27 mouse cellular contexts compared by ENCODE assay signal in the genomic region with DNA sequence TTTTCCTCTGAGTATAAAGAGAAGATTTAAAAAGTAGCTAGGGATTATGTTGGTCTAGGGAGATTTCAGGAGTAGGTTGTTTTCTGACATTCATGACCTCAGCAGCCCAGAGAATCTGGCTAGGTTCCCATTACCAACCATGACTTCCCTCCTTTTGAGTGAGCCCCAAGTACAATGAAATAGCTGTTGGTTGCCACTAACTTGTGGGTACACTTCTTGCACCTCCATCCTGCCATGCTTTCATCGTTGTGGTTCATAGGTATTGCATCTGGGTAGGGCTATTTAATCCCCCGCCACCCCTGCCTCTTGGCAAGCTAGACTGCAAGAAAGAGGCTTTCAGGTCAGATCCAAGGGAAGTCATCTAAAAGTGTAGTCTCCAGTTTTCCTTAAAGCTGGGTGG.
DNase-seq lines count a peak whose midpoint lies in the region; ATAC-seq lines count a peak whose summit lies in the region.
"Had no signal": no experiment of that assay in that cellular context is flagged by ENCODE, and none has a peak within 500 bp of the region (broad histone marks: within the 10 kb centered on the region; RNA-seq: fewer than 3 reads in every experiment).

No protein-coding gene starts in this region.

- no peaks in the 10 kb centered on the region for H3K27me3 ChIP-seq in forebrain, embryonic 15.5 days
- H3K27me3 ChIP-seq in forebrain, embryonic 11.5 days (ENCODE audit: control insufficient read depth, insufficient read depth, low read length), result no peaks in the 10 kb centered on the region
- H3K27me3 ChIP-seq: embryonic facial prominence, embryonic 13.5 days; hindbrain, embryonic 13.5 days; intestine, embryonic 15.5 days had no signal

- WGBS in forebrain, embryonic 15.5 days, result 91% methylated on average over 2 of the region's 2 CpGs
- WGBS in forebrain, embryonic 11.5 days, result 97% methylated on average over 2 of the region's 2 CpGs

- DNase-seq in forebrain, embryonic 11.5 days (ENCODE audit: low spot score), result no peak
- no peak for DNase-seq in frontal cortex, postnatal 25 days (ENCODE audit: low spot score in 2 of 2)
- no peak for DNase-seq in kidney, postnatal 4 days
- DNase-seq: adrenal gland, adult 2 months; adrenal gland, postnatal 25 days; B cell, adult 2 months; cerebellum, adult 18-20 months; cerebellum, adult 9-11 months; cerebellum, postnatal 25 days; embryo, embryonic 11 days; gastrocnemius, postnatal 10 days; gastrocnemius, postnatal 36 days; heart, adult 11 months; kidney, adult 11 months had no signal

- ATAC-seq in forebrain, embryonic 15.5 days (replicated peaks), result no peak
- ATAC-seq in forebrain, embryonic 11.5 days (replicated peaks; ENCODE audit: low FRiP score), result no peak
- ATAC-seq in granulocyte monocyte progenitor cell, adult 5-6 weeks (replicated peaks; ENCODE audit: poor library complexity, severe bottlenecking), result peak; percentile 57
- ATAC-seq in megakaryocyte progenitor cell, adult 5-6 weeks (replicated peaks; ENCODE audit: poor library complexity), result peak; percentile 46; the same call in 1 of the 2 replicates
- ATAC-seq: forebrain, embryonic 14.5 days; hindbrain, embryonic 16.5 days; intestine, embryonic 15.5 days had no signal

- H3K4me2 ChIP-seq in forebrain, embryonic 15.5 days (replicated peaks), result no peak overlapping the region
- no peak overlapping the region for H3K4me2 ChIP-seq in forebrain, embryonic 11.5 days (ENCODE audit: low read depth, low read length, severe bottlenecking)
- H3K4me2 ChIP-seq: embryonic facial prominence, embryonic 13.5 days; heart, embryonic 11.5 days; hindbrain, embryonic 13.5 days; intestine, embryonic 15.5 days had no signal

- no peaks in the 10 kb centered on the region for H3K36me3 ChIP-seq in forebrain, embryonic 15.5 days
- H3K36me3 ChIP-seq in forebrain, embryonic 11.5 days (ENCODE audit: control insufficient read depth, insufficient read depth, low read length), result no peaks in the 10 kb centered on the region
- H3K36me3 ChIP-seq: embryonic facial prominence, embryonic 10.5 days; embryonic facial prominence, embryonic 13.5 days; forebrain, embryonic 10.5 days; hindbrain, embryonic 10.5 days; hindbrain, embryonic 13.5 days; intestine, embryonic 15.5 days had no signal

- no peak overlapping the region for H3K4me3 ChIP-seq in forebrain, embryonic 15.5 days
- H3K4me3 ChIP-seq in forebrain, embryonic 11.5 days (ENCODE audit: low read depth, low read length), result no peak overlapping the region
- H3K4me3 ChIP-seq: embryonic facial prominence, embryonic 10.5 days; embryonic facial prominence, embryonic 13.5 days; erythroblast, embryonic 14.5 days; forebrain, embryonic 10.5 days; hindbrain, embryonic 10.5 days; hindbrain, embryonic 13.5 days; intestine, embryonic 15.5 days had no signal

- H3K4me1 ChIP-seq in forebrain, embryonic 15.5 days, result peaks cover 30% of the 10 kb centered on the region
- peaks cover 6% of the 10 kb centered on the region for H3K4me1 ChIP-seq in forebrain, embryonic 11.5 days (replicated peaks; ENCODE audit: control insufficient read depth, insufficient read depth, low read length)
- H3K4me1 ChIP-seq: embryonic facial prominence, embryonic 10.5 days; embryonic facial prominence, embryonic 13.5 days; intestine, embryonic 15.5 days had no signal

- H3K27ac ChIP-seq in forebrain, embryonic 15.5 days (replicated peaks), result peak overlapping the region; percentile 94
- no peak overlapping the region for H3K27ac ChIP-seq in forebrain, embryonic 11.5 days (ENCODE audit: low read depth, low read length)
- H3K27ac ChIP-seq: embryonic facial prominence, embryonic 10.5 days; embryonic facial prominence, embryonic 13.5 days; forebrain, embryonic 10.5 days; hindbrain, embryonic 10.5 days; hindbrain, embryonic 13.5 days; intestine, embryonic 15.5 days had no signal

- no peak overlapping the region for H3K9ac ChIP-seq in forebrain, embryonic 15.5 days (replicated peaks)
- no peak overlapping the region for H3K9ac ChIP-seq in forebrain, embryonic 11.5 days (ENCODE audit: low read length)
- H3K9ac ChIP-seq: embryonic facial prominence, embryonic 13.5 days; hindbrain, embryonic 13.5 days; intestine, embryonic 15.5 days had no signal

- no peaks in the 10 kb centered on the region for H3K9me3 ChIP-seq in forebrain, embryonic 15.5 days
- H3K9me3 ChIP-seq in forebrain, embryonic 11.5 days (ENCODE audit: control insufficient read depth, low read length), result no peaks in the 10 kb centered on the region
- H3K9me3 ChIP-seq: embryonic facial prominence, embryonic 10.5 days; embryonic facial prominence, embryonic 13.5 days; forebrain, embryonic 10.5 days; hindbrain, embryonic 10.5 days; hindbrain, embryonic 13.5 days; intestine, embryonic 15.5 days had no signal

Comparison
In these comparisons a context has a peak if more than half of its experiments do, and no peak if none do; other contexts are left out.
1. ATAC-seq: peak in granulocyte monocyte progenitor cell, adult 5-6 weeks (single experiment) and megakaryocyte progenitor cell, adult 5-6 weeks (single experiment); none in forebrain, embryonic 15.5 days (single experiment) and forebrain, embryonic 11.5 days (single experiment).